Mouse (Mus musculus) hematopoietic stem cell, adult 5-6 weeks (primary cell): ENCODE measurements around the gene Ccnk. TPM values are rescaled to one million over a fixed set of nuclear protein-coding genes. Genes with fewer than 3 reads are reported as not detected.

ENCODE experiments used
- ATAC-seq, 2 experiments: fragments of 125-278 bp in 1 of 2; replicated peaks in 1 of 2; 2 replicates each; pipeline ENCODE4 v1.8.0; 2016 to 2017; ENCODE audit warnings: inconsistent platforms in 2 of 2, mild to moderate bottlenecking in 2 of 2, moderate number of reproducible peaks in 2 of 2, low read depth in 1 of 2, moderate TSS enrichment in 1 of 2; ENCODE audit not compliant: low FRiP score in 2 of 2, poor library complexity in 2 of 2, severe bottlenecking in 2 of 2, insufficient read depth in 1 of 2, low TSS enrichment in 1 of 2
- total RNA-seq: library from RNA; stranded (forward); fragments of 172-1452, 232-1000 nt; gene quantifications from 2 replicates; pipeline ENCODE4 v1.2.3, GENCODE M21; 2017

The Ccnk gene
- total RNA-seq, 1 experiment from 2014 or later: 15.1 TPM

DNA sequence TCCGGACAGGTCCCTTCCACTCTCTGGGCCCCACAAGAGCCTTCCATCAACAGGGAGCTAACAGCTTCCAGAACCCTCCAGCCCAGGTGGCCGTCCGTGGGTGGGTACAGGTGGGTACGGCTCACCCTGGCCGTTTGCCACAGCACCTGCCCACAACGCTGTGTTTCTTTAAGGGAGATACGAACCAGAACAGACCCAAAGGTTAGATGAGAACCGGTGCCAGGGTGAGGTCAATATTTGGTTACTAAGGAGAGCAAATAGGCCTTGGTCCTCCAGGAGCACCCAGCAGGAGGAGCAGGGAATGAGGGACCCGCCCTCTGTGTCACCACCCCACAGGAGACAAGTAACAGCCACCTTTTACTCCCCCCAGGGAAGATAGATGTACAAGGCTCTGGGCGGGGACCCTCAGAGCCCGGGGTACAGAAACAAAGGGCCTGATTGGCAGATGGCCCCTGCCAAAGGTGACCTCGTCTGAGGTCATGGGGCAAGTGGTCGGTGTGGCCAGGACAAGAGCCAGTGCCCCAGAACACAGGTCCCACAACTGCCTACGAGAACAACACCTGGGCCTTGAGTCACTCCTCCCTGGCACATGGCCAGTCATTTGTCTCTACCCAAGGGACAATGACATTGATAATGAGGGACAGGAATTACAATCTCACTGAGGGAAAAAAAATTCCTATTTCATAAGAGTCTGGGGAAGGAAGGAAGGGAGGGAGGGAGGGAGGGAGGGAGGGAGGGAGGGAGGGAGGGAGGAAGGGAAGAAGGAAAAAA, 55.6 kb downstream of the Ccnk start:
- ATAC-seq: no peak

DNA sequence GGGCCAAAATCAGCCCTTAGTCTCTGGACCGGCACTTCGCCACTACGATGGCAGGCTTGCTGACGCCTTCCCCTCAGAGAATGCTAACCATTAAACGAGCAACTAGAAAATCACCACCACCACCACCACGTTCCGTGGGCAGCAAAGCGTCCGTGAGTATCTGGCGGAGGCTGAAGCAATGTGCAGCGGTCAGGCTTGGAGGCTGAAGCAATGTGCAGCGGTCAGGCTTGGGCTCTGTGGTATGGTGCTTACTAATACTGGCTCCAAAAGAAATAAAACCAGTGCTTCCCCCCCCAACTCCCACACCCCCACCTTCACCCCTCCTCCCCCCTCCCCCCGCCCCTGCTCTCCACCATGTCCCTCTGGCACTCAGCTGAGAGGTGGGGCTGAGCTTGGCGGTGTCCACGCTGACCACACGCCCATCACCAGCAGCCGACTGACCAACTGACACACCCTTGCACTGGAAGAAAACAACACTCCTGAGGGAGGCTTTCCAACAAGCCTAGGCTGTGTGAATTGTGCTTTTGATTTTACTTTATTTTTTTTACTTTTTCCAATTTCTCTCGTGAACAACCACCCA, 56.7 kb downstream of the Ccnk start:
- no peak for ATAC-seq

DNA sequence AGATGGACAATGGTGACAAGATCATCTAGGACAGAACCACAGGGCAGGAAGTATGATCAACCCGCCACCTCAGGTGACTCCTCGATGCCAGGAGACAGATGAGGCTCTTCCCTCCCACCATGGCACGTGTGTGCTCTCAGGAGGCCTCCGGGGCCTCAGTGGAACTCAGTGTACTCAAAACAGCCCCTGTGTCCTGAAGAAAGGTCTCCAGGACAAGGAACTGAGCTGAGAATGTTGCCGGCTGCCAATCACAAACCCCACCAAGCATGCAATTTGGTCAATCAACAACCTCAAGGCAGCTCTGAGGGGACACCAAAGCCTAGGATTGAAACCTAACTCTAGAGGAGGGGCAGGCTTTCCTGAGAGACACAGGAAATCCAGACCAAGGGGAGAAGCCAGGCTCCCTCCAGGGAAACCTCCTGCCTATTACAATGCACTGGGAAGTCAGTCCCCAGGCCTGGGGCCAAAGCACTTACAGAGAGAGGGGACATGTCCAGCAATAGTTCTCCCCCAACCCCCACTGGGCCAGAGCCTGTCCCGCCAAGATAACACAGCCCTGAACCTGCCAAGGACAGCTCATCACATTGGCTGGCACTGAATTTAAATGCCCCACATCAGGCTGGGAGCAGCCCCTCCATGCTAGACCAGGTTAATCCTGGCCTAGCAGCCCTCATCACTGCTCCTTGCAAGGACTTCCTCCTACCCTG, 58.1 kb downstream of the Ccnk start:
- ATAC-seq: no peak

DNA sequence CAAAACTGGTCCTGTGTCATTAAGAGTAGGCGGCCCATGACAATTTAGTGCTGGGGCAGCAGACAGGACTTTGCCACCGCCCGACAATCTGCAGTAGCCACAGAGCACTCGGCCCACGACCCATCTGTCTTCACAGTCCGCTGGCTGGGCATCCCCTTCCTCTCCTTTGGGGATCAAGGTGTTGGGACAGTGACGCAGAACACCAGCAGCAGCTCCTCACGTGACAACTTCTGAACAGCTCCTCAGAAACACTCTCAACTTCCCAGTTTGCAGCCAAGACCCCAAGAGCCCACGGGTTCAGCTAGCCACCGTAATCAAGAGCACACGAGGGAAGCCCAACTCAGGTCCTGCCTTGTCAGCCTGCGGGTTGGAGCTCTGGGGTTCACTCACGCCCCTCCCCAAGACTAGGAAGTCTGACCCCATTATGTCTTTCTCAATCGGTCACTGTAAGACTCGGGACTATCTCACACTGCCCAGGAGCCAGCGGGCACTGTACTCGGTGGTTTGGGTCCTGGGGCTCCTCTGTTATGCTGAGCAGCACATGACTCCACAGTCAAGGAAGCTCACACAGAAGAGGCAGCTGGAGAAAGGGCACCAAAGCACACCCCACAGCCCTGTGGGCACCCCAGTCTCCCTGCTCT, 59.1 kb downstream of the Ccnk start:
- no peak for ATAC-seq

DNA sequence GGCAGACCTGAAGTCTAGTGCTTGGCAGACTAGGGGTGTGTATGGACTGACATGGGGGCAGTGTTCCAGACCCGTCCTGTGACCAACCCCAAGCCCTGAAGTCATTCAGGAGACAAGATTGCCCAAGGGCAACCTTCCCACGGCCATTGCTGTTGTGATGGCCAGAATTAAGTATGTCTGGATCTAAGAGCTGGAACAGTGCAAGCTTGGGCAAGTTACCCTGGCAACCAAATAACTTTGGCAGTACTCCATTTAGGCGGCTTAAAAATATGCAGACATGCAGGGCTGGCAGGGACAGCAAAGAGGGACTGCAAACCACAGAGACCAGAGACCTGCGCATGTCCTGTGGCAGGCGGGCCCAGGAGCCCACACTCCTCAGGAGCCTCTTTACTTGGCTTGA, 60.1 kb downstream of the Ccnk start:
- ATAC-seq: peak; percentile 43 to 49

DNA sequence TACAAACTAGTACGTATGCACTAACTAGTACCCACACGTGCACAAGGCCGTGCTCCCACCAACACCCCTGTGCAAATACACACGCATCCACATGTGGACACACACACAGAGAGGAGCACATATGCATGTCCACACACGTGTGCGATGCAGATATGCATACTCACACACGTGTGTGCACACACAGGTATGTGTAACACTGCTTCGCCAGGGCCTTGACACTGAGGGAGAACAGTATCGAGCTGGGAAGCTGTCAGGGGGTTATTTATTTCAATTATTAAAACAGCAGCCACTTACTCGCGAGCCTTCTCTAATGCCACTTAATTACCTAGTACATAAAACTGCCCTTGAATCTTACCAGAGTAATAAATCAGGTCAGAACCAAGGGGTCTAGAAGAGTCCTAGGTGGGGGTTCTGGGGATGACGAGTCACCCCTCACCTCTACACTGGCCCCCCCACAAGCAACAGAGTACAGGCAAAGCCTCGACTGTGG, 61.1 kb downstream of the Ccnk start:
- ATAC-seq: no peak

DNA sequence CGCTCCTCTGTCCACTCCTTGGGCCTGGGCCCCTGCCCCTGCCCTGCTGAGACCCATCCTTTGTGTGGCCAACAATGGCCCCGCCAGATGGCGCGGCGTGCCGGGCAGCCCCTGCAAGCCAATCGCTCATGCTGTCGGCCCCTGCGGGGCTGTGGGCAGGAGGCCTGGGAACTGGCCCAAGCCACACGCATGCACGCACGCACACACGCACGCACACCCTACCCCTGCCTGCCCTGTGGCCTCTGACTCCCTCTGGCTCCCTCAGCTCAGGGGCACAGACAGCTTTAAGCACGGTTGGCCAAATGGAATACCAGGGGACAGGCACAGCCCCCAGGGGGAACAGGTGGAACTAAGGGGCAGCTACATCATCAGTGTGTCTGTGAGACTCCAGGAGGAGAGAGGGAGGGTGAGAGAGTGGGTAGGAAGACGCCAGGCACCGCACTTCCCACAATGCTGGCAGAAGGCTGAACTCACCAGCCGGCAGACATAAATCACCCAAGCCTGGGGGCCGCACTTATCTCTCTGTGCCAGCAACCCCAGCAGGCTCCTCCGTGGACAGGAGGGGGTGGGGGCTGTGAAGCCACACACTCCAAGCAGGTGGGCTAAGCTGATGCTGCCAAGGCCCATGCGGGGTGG, 61.7 kb downstream of the Ccnk start:
- peak; percentile 51 to 69 for ATAC-seq

DNA sequence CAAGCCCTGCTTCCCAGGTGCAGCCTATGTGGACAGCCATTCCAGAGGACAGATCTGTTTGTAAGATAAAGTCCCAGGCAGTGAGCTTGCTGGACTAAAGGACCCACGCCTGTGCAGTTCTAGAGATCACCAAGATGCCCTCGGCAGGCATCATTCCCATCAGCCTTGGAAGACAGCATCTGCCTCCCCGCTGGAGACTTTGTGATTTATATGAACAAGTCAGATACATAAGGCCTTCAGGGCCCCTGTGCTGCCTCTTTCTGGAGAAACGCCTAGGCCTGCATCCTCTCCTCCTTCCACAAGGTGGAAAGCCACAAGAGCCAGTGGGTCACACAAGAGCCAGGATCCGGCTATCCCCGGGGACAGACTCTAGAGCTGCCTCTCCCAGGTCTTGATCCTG, 62.2 kb downstream of the Ccnk start:
- ATAC-seq: no peak

DNA sequence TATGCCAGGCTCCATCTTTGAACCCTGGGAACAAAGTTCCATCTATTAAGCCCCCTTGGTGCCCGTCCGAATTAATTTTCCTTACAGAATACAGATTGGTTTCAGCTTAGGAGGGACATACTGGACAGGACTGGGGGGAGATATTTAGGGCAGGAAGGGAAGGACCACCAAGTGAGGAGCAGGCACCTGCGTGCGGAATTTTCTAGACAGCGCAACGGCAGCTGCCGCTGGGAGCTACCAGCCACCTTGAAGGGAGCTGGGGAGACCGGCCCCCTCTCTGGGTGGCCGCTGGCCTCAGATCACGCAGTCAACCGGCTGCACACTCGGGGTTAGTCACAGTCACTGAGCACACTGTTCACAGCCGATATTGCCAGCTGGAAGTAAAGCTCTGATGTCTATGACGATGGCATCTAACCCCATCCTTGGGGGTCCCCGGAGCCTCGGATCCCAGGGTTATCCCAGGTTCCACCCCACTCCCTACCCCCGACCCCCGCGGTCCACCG, 62.9 kb downstream of the Ccnk start:
- ATAC-seq: no peak

DNA sequence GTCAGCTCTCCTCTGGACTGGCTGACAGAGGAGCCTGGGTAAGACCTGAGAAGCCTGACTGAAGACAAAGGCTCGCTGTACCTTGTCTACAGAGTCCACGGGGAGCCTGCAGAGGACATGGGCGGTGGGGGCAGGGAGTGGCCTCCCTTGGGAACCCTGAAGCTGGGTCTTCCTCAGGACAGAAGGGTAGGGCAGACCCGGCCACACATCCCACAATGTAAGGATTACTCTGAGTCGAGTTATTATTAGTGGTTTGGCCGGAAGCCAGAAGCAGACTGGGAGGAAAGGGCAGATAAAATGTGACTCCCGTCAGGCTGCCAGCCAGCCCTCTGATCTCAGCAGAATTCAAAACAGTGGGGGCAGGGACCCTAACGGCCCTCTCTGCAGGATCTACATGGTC, 65.4 kb downstream of the Ccnk start:
- ATAC-seq: peak; percentile 9 to 24; a peak in 2 of 4 replicates

DNA sequence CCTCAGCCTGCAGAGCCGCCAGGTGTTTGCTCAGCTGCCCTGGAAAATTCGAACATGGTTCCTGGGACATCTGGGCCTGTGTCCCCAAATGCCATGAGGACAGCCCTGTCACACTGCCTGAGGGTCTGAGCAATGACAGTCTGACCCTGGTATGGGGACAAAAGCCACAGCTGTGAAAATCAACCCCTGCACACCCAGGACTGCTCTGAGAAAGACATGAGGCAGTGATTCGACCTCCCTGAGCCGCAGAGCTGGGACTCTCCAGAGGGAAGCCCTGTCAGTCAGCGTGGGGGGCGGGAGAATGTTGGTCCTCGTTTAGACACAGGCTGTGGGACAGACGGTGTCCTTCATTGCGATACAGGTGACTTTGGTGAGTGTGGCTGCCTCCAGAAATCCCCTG, 66.2 kb downstream of the Ccnk start:
- ATAC-seq: no peak

DNA sequence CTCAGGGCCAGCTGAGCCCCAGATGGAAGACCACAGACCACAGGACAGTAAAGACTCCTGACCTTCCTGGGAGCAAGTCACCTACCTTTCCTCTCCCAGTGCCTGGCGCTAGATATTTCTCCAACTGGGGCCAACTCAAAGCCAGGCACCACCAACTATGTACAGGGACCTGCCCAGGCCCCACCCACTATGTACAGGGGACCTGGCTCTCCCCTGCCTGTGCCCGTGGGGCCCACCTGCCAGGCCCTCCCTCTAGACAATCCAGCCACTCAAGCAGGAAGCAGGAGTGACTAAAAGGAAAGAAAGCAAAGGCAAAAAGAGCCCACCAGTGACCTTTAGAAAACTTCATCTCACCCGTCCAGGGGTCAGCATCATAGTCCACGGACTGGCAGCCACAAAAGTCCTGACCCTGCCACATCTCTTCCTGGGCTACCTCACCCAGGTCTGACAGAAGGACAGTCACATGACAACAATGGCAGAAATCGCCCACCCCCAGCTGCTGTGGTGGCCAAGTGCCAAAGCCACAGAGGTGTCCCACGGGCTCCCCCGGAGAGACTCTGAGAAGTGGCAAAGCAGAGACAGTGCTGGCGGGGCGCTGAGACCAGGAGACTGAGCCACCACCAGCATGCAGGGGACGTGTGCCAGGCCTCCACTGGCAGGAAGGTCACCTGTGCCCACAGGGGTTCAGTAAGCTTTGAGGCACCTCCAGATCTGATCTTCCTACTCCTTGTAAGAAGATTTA, 67.6 kb downstream of the Ccnk start:
- 0 out of 4 replicates have a peak, but pooled peaks of 1 of the 2 experiments have one; percentile 19 for ATAC-seq

DNA sequence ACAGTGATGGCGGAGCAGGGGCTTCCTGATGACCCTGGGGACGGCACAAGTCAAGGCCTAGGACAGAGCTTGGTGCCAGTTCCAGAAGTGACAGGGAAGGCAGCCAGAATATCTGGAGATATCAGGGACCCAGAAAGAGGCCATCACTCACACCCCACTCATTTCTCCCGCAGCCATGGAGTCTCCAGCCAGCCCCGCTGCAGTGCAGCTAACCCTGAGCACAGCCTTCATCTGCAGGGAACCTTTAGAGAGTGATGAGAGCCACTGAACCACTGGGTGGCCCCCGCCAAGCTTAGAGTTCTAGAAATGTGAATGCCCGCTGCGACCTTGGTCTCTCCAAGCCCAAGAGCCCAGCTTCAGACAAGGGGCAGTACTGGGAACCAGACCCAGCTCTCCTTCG, 69.6 kb downstream of the Ccnk start:
- ATAC-seq: no peak

DNA sequence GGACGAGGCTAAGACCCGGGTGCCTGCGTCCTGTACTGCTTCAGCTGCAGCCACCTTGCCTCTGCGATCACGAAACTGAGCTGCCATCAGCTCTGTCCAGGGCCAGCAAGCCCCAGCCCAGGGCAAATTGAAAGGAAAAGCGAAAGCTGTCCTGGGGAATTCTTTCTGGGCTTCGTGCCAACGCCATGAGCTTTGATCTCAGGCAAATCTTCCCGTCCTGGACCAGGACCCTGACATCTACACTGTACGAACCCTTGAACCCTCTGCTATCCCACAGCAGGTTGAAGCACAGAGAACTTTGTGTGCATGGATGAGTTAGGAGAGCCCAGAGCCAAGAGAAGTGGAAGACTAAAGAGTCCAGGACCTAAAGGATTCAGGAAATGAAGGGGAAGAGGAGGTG, 70.1 kb downstream of the Ccnk start:
- ATAC-seq: no peak

DNA sequence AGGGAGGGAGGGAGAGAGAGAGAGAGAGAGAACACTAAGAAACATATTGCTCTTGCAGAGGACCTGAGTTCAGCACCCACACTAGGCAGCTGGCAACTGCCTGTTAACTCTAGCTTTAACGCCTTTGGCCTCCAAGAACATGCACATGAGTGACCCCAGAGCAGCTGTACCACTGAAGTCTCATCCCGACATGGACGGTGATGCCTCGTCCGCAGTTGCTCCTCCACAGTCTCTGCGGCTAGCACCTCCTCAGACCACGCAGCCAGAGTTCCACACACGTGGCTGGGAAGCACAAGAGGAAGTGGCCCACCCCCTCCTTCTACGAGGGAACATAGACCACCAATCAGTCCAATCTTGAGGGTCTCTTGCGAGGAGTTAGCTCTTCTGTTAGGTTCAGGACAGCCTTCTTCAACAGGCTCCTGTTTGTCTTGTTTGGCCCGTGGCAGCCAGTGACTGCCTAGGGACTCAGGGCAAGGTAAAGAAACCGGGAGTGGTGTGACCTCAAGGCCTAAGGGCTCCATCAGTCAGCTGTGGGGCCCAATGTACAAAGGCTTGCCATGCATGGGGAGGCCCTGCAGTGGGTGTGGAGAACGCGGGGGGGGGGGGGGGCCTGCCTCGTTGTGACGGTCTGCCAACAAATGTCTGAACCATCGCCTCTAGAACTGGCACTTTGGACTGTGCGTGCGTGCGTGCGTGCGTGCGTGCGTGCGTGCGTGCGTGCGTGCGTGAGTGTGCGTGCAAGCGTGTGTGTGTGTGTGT, 71.8 kb downstream of the Ccnk start:
- ATAC-seq: no peak
